Mouse (Mus musculus): Measurements from ENCODE around the gene Vmn1r89. TPM values are rescaled to one million over a fixed set of nuclear protein-coding genes. Genes with fewer than 3 reads are reported as not detected.

Gene Vmn1r89
- not detected for total RNA-seq (2021)
- long read RNA-seq, experiment 1: 0 reads
- long read RNA-seq, experiment 2: 0 reads

GRCm38 (mm10) chr7:13212720-13213119 lies at the start of gene Vmn1r89:
TSS of gene Vmn1r89 (plus strand) at chr7:13213020.
- no peak for DNase-seq
- intact Hi-C loops (cut with DNase I; ENCODE audit: low total_unique reads): no loop called here

- no peak for DNase-seq
- intact Hi-C loops (cut with DNase I; ENCODE audit: low total_unique reads): no loop called here
Measured at GRCm38 (mm10) chr7:13260746-13261700, 48.2 kb downstream of the Vmn1r89 start.

GRCm38 (mm10) chr7:13263851-13264250 lies 51.0 kb downstream of the Vmn1r89 start:
- intact Hi-C loops (cut with DNase I; ENCODE audit: low total_unique reads): no loop called here
- DNase-seq: no peak

GRCm38 (mm10) chr7:13264396-13264795 lies 51.6 kb downstream of the Vmn1r89 start:
- DNase-seq: no peak

GRCm38 (mm10) chr7:13268749-13269260 lies 56.0 kb downstream of the Vmn1r89 start:
- no peak for DNase-seq
- intact Hi-C loops (cut with DNase I; ENCODE audit: low total_unique reads): no loop called here

More at GRCm38 (mm10) chr7:13264396-13264795, 51.6 kb downstream of the Vmn1r89 start:
- intact Hi-C loops (cut with DNase I; ENCODE audit: low total_unique reads): no loop called here

- intact Hi-C loops (cut with DNase I; ENCODE audit: low total_unique reads): no loop called here
- no peak for DNase-seq
Measured at GRCm38 (mm10) chr7:13269394-13269793, 56.6 kb downstream of the Vmn1r89 start.

Other genes with a start within 250 kb of the Vmn1r89 start
- 1 to 10 TPM; 2.2 to 3.7 TPM for gene Zfp324, start 247.2 kb upstream of the Vmn1r89 start, total RNA-seq (2021)
- gene Zfp446, start 235.2 kb upstream of the Vmn1r89 start, total RNA-seq (2021): 1 to 10 TPM; 2.7 to 2.9 TPM
- not detected for gene Slc27a5, start 214.8 kb upstream of the Vmn1r89 start, total RNA-seq (2021)
- 10 to 100 TPM; 67.0 to 85.9 TPM for gene Trim28, start 213.9 kb upstream of the Vmn1r89 start, total RNA-seq (2021)
- 1 to 10 TPM; 4.7 to 5.1 TPM for gene Zbtb45, start 203.0 kb upstream of the Vmn1r89 start, total RNA-seq (2021)
- 100 to 1,000 TPM in 1 of 2 experiments, 10 to 100 TPM in 1; 95.6 to 103 TPM for gene Chmp2a, start 178.2 kb upstream of the Vmn1r89 start, total RNA-seq (2021)
- 100 to 1,000 TPM; 141 to 149 TPM for gene Ube2m, start 174.7 kb upstream of the Vmn1r89 start, total RNA-seq (2021)
- gene Mzf1, start 158.3 kb upstream of the Vmn1r89 start, total RNA-seq (2021): under 1 TPM; 0.80 to 0.98 TPM
- not detected for gene Vmn1r85, start 117.8 kb upstream of the Vmn1r89 start, total RNA-seq (2021)
- not detected for gene Vmn1r86, start 93.1 kb upstream of the Vmn1r89 start, total RNA-seq (2021)
- not detected for gene Vmn1r87, start 72.9 kb upstream of the Vmn1r89 start, total RNA-seq (2021)
- under 1 TPM; 0.04 to 0.10 TPM for gene Vmn1r88, start 53.5 kb upstream of the Vmn1r89 start, total RNA-seq (2021)
- 1 to 10 TPM; 4.2 to 4.4 TPM for gene Lig1, start 64.3 kb downstream of the Vmn1r89 start, total RNA-seq (2021)
- 1 to 10 TPM; 4.5 to 5.4 TPM for gene Zswim9, start 65.7 kb downstream of the Vmn1r89 start, total RNA-seq (2021)
- under 1 TPM in 1 of 2 experiments, not detected in 1; 0.08 TPM for gene Pla2g4c, start 111.6 kb downstream of the Vmn1r89 start, total RNA-seq (2021)
- gene Cabp5, start 185.1 kb downstream of the Vmn1r89 start, total RNA-seq (2021): not detected
- not detected for gene Bsph1, start 237.8 kb downstream of the Vmn1r89 start, total RNA-seq (2021)